Mouse (Mus musculus) left cerebral cortex, adult 2 months (tissue): Measurements from ENCODE around the gene Itk. TPM values are rescaled to one million over a fixed set of nuclear protein-coding genes. Genes with fewer than 3 reads are reported as not detected.

Experiments used
- DNase-seq, 2 experiments: peaks; one replicate each; pipeline ENCODE4 v3.0.0; 2021 to 2022; ENCODE audit warnings: low spot score in 2 of 2, mixed read lengths in 1 of 2; ENCODE audit errors: extremely low spot score in 1 of 2
- H3K27ac ChIP-seq: fragments of 200-600 bp; 2 replicates; pipeline ENCODE4 v1.8.1; 2022
- H3K4me3 ChIP-seq: fragments of 200-600 bp; 2 replicates; pipeline ENCODE4 v1.8.1; 2022
- CTCF ChIP-seq: fragments of 200-600 bp; IDR thresholded peaks from 2 replicates; pipeline ENCODE4 v1.8.1; 2022; ENCODE audit warnings: antibody characterized with exemption, mild to moderate bottlenecking, moderate library complexity
- intact Hi-C: fragments of 180-260 bp; cut with DNase I; formaldehyde crosslinking; loops from one replicate; pipeline ENCODE4 v1.15.1; 2025
- total RNA-seq, 2 experiments: library from RNA; stranded (reverse); gene quantifications; 2 replicates each; pipeline ENCODE4 v1.2.3; 2021

Itk gene
- total RNA-seq, 2 experiments from 2014 or later: 0.16 to 0.23 TPM

DNA sequence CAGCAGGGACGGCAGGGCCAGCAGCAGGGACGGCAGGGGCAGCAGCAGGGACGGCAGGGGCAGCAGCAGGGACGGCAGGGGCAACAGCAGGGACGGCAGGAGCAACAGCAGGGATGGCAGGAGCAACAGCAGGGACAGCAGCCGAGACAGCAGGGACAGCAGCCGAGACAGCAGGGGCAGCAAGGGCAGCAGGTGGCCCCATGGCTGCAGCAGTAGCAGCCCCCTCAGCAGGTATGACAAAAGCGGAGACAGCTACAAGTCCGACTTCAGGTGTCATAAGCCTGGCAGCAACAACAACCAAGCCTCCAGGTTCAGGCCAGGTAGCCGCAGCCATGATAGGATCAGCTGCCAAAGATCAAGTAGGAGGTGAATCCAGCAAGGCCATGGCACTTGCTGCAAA lies 17.4 kb upstream of the Itk start:
- no peak for TF ChIP-seq CTCF
- no peak for DNase-seq
- Histone ChIP-seq H3K27ac (no peak overlapping the region), H3K4me3 (no peak overlapping the region)
- intact Hi-C loops: no loop called here

DNA sequence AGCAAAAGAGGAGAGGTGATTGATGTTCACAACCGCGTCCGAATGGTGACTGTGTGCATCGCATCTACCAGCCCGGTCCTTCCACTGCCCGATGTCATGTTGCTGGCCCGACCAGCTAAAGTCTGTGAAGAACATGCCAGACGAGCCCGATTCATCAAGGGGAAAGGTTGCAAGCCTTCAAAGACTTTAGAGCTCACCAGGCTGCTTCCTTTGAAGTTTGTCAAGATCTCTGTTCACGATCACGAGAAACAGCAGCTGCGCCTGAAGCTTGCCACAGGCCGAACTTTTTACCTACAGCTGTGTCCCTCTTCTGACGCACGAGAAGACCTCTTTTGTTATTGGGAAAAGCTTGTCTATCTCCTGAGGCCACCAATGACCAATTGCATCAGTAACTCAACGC lies 15.7 kb upstream of the Itk start:
- no peak overlapping the region for H3K27ac ChIP-seq
- no peak for TF ChIP-seq CTCF
- intact Hi-C loops: no loop called here
- H3K4me3 ChIP-seq: no peak overlapping the region
- no peak for DNase-seq

DNA sequence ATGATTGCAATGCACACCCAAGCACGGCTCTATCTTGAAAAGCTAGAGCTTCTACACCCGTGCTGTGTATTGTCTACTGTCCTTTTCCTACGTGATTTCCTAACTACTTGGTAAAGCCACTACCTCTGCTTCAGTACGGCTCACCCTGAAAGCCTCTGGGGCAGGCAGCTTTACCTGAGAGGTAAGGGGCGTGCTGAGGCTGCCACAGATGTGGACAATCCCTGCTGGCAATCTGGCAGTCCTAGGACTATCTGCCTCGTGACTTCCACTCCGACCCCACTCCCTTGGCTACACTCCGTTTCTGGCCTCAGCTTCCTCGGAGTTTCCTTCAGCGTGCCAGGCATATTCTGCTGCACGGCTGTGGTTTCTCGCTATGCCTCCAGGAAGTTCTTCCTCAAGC lies 12.2 kb upstream of the Itk start:
- Histone ChIP-seq H3K4me3 (no peak overlapping the region), H3K27ac (no peak overlapping the region)
- DNase-seq: no peak
- TF ChIP-seq CTCF: no peak
- intact Hi-C loops: no loop called here

DNA sequence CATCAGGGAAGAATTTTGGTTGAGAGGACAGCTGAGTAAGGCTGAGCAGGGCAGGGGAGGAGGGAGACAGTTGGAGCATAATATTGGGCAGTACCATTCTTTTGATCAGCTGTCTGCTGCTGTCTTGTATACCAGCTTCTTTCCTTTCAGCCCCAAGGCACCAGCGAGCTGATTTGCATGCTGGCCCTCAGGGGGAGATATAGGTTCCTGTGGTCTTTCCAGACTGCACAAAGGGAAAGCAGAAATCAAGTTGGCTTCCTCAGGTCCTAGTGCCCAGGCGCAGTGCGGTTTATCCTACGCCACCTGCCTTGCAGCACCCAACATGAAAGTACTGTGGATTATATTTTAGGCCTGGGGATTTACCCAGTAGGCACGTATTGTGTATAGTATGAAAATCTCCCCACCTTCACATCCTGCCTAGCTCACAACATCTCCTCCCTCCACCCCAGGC lies 9.6 kb upstream of the Itk start:
- TF ChIP-seq CTCF: no peak
- Histone ChIP-seq H3K4me3 (no peak overlapping the region), H3K27ac (no peak overlapping the region)
- DNase-seq: no peak
- intact Hi-C loops: no loop called here

DNA sequence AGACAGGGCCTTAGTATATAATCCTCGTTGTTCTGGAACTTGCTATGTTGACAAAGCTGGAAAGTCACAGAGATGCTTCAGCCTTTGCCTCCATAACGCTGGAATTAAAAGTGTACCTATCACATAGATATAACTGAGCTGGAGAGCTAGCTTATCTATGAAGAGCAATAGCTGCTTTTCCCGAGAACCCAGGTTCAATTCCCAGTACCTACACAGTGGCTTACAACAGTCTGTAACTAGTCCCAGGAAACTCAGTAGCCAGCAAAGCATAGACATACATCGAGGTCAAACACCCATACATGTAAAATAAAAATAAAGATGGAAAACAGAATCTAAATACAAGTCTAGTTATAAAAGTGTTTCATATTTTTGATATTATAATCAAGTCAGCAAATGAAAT lies 9.2 kb upstream of the Itk start:
- TF ChIP-seq CTCF: no peak
- intact Hi-C loops: no loop called here
- Histone ChIP-seq H3K27ac (no peak overlapping the region), H3K4me3 (no peak overlapping the region)
- no peak for DNase-seq

DNA sequence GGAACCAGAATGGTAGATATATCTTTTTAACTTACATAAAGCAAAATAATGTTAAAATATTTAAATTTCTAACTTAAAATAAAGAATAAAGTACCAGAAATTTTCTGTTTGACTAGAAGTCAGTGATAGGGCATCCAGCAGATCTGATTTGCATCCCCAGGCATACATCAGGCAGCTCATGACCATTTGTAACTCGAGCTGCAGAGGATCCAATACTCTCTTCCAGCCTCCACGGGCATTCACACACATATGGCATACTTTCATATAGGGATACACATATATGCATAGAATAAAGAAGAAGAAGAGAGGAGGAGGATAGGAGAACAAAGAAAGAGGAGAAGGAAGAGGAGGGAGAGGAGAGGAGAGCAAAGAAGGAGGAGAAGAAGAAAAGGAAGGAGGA lies 8.6 kb upstream of the Itk start:
- no peak for TF ChIP-seq CTCF
- no peak for DNase-seq
- no peak overlapping the region for H3K4me3 ChIP-seq
- intact Hi-C loops: no loop called here
- no peak overlapping the region for H3K27ac ChIP-seq

DNA sequence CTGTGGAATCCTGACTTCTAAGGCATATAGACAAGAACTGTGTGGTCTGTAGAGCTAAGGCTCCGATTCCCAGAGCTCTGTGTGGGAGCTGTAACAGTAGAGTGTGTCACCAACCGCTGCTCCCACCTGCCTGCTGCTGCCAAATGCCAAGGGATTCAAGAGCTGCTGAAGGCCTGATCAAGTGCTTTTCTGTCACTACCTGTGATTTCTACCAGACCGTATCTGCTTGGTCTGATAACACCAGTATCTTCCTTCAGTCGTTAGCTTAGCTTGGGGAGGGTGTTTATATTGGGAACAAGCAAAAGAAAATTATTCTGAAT lies 7.5 kb upstream of the Itk start:
- H3K27ac ChIP-seq: no peak overlapping the region
- H3K4me3 ChIP-seq: no peak overlapping the region
- peak in 1 of 2 experiments; percentile 16 for DNase-seq
- intact Hi-C loops: no loop called here
- TF ChIP-seq CTCF: no peak

DNA sequence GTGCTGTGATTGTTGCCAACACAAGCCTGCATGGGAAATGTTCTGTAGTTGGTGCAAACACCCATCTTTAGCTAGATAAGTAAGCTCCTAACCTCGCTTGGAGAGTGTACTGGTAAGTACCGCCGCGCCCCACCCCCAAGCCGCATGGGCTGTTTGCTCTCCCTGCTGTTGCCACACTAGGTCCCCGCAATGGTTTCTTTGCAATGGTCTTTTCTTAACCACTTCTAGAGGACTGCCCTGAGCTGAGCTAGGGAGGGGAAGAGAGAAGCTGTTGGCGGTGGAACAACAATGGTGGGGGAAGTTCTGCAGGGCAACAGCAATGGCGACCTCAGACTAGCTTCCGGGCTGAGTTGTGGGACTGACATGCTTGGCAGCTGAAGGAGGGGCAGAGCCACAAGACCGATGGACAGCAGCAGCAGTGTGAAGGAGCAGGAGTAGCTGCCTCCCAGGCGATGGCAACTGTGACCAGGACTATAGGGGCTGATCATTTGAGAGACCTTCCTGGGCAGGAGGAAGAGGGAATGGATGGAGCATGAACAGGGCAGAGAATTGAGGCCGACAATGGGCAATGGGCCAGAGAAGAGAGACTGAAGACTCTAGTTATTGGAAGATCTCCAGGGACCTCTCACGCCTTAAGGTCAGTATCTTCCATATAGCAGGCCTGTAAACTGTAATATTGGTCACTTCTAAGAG lies 7.0 kb upstream of the Itk start, which contains the start of gene Fam71b:
Gene Fam71b, plus strand, starts transcription at position 393 of the 693 bp plus-strand sequence.
- TF ChIP-seq CTCF: no peak
- no peak within 1 kb of the TSS for H3K4me3 ChIP-seq
- no peak within 1 kb of the TSS for H3K27ac ChIP-seq
- no peak for DNase-seq
- intact Hi-C loops: no loop called here

DNA sequence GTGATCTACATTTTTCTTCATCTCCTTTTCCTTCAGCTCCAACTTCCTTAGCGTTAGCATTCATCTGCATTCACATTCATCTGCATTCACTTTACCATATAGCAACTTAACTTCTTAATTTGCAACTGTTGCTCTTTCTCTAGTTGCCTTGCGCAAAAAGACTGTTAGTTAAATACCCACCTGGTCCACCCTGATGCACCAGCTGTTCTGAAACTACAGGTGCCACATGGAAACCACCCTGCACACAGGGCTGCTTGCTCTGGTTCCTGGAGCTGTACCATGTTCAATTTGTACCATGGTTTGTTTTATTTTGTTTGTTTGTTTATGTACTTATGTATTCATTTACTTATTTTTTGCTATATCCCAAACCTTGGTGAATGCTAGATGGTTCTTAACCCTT lies 6.4 kb upstream of the Itk start:
- no peak overlapping the region for H3K27ac ChIP-seq
- H3K4me3 ChIP-seq: no peak overlapping the region
- no peak for TF ChIP-seq CTCF
- no peak for DNase-seq
- intact Hi-C loops: no loop called here

DNA sequence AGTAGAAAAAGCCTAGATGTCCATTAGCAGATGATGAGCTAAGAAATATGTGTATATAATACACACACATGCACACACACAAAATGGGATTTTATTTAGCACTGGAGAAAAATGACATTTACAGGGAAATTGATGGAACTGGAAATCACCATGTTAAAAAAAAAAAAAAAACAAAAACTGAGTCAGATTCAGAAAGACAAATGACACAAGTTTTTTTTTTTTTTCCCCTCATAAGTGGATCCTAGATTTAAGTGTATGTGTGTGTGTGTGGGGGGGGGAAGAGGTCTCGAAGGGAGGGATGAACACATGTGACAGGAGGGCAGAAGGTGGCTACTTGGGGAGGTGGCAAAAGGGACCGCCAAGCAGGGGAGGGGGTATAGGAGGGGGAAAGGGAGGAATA lies 5.8 kb upstream of the Itk start:
- TF ChIP-seq CTCF: no peak

DNA sequence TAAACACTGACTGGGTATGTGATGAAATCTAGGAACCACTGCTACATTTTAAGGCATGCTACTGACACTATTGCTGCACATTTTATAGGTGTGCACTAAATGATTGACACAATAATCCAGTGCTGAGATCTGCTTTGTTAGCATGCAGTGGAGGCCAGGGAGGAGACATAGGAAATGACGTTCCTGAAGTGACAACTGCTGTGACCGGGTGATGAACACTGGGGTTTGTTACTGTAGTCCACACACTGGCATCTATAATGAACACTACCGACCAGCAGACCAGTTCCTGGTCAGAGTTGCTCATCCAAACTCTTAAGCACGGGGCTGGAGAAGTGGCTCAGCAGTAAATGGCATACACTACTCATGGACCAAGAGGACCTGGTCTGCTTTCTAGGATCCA lies 4.1 kb upstream of the Itk start:
- intact Hi-C loops: no loop called here
- Histone ChIP-seq H3K27ac (no peak overlapping the region), H3K4me3 (no peak overlapping the region)
- DNase-seq: no peak
- TF ChIP-seq CTCF: no peak

More for the DNA sequence above, 5.8 kb upstream of the Itk start:
- Histone ChIP-seq H3K4me3 (no peak overlapping the region), H3K27ac (no peak overlapping the region)
- DNase-seq: no peak
- intact Hi-C loops: no loop called here

DNA sequence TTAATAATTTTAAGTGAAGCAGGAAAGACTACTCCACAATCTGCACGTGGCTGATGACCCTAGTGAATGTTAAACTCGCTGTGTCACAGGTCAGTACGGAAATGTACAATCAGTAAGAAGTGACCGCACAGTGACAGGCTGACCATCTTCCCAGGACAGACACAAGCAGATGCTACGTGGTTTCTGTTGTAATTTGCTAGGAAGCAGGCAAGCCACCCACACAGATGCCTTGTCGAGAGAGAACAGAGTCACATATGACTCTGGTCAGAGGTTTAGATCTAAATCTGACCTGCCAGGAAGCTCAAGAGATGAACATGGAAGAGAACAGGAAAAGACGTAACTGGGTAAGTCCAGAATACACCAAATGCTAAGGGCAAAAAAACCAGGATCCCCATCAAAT lies 3.6 kb upstream of the Itk start:
- Histone ChIP-seq H3K4me3 (no peak overlapping the region), H3K27ac (no peak overlapping the region)
- no peak for TF ChIP-seq CTCF
- DNase-seq: no peak
- intact Hi-C loops: no loop called here

DNA sequence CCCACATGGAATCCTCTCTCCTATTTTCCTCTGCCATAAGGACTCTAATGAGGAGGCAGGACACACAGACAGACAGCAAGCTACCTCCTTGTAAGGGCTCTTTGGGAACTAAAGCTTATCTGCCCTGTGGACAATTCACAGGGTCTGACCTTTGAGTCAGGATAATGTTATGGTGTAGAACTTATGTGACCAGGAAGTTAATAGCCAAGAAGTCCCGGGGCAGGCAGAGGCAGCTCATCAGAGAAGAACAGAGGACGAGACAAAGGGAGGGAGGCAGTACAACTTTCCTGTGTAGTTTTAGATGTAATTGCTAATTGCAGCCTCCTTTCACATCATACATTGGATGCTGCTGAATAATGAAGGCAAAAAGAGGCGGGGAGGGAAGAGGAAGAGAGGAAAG lies 1.3 kb upstream of the Itk start:
- no peak for DNase-seq

More for the DNA sequence above, 1.3 kb upstream of the Itk start:
- intact Hi-C loops: no loop called here
- Histone ChIP-seq H3K4me3 (no peak overlapping the region), H3K27ac (no peak overlapping the region)
- TF ChIP-seq CTCF: no peak
